Mouse (Mus musculus) adrenal gland, postnatal 14 days (tissue): ENCODE measurements at regions not wholly inside any gene's neighbourhood (a gene's known extent, or its start where the extent isn't known, plus 50 kb on each side); places are given as distances from the start of the nearest gene placed in this dataset.

Experiments
- DNase-seq: peaks from one replicate; pipeline ENCODE4 v3.0.0; 2021; ENCODE audit warnings: mixed read lengths

- DNase-seq, result peak; percentile 8
These were observed 211.3 kb downstream of the Ccdc91 start for GRCm38 (mm10) chr6:147686927-147687326.

- DNase-seq, result no peak
These were observed 222.6 kb downstream of the Ccdc91 start for GRCm38 (mm10) chr6:147698255-147698654.

- no peak for DNase-seq
These were observed 223.8 kb downstream of the Ccdc91 start for GRCm38 (mm10) chr6:147699449-147699848.

GRCm38 (mm10) chr6:147700629-147701028 lies 225.0 kb downstream of the Ccdc91 start:
- no peak for DNase-seq

- peak; percentile 16 for DNase-seq
These were observed 226.3 kb downstream of the Ccdc91 start for GRCm38 (mm10) chr6:147701956-147702355.

- no peak for DNase-seq
These were observed 228.7 kb downstream of the Ccdc91 start for GRCm38 (mm10) chr6:147704297-147704696.

GRCm38 (mm10) chr6:147705936-147706335 lies 230.3 kb downstream of the Ccdc91 start:
- no peak for DNase-seq

GRCm38 (mm10) chr6:147706741-147707140 lies 231.1 kb downstream of the Ccdc91 start:
- DNase-seq, result no peak

GRCm38 (mm10) chr6:147718052-147718712 lies 242.6 kb downstream of the Ccdc91 start:
- DNase-seq, result peak; percentile 57

- no peak for DNase-seq
These were observed 243.3 kb downstream of the Ccdc91 start for GRCm38 (mm10) chr6:147718713-147719490.

GRCm38 (mm10) chr6:147719539-147719938 lies 243.9 kb downstream of the Ccdc91 start:
- no peak for DNase-seq

- no peak for DNase-seq
These were observed 247.7 kb downstream of the Ccdc91 start for GRCm38 (mm10) chr6:147723336-147723735.

- DNase-seq, result no peak
These were observed 251.4 kb downstream of the Ccdc91 start for GRCm38 (mm10) chr6:147726987-147727386.

- no peak for DNase-seq
These were observed 252.3 kb downstream of the Ccdc91 start for GRCm38 (mm10) chr6:147727644-147728533.

GRCm38 (mm10) chr6:147729721-147730120 lies 254.1 kb downstream of the Ccdc91 start:
- DNase-seq, result no peak

GRCm38 (mm10) chr6:147738621-147739325 lies 263.1 kb downstream of the Ccdc91 start:
- peak; percentile 60 for DNase-seq

- peak; percentile 42 for DNase-seq
These were observed 265.8 kb downstream of the Ccdc91 start for GRCm38 (mm10) chr6:147741446-147741845.

- DNase-seq, result no peak
These were observed 268.5 kb downstream of the Ccdc91 start for GRCm38 (mm10) chr6:147744081-147744480.

GRCm38 (mm10) chr6:147745690-147746089 lies 270.1 kb downstream of the Ccdc91 start:
- no peak for DNase-seq

- DNase-seq, result no peak
These were observed 272.3 kb downstream of the Ccdc91 start for GRCm38 (mm10) chr6:147747945-147748344.

- DNase-seq, result peak; percentile 71
These were observed 276.7 kb downstream of the Ccdc91 start for GRCm38 (mm10) chr6:147752301-147752700.

- no peak for DNase-seq
These were observed 278.2 kb downstream of the Ccdc91 start for GRCm38 (mm10) chr6:147753828-147754227.
